Mouse (Mus musculus): ENCODE data around the gene Rpl23a. TPM values are rescaled to one million over a fixed set of nuclear protein-coding genes. Genes with fewer than 3 reads are reported as not detected.
"Not testable (repeated sequence)": the region's sequence is repeated elsewhere in the genome, so short reads cannot be mapped to it uniquely, and the experiment has no call there.

The Rpl23a gene
- polyA plus RNA-seq, 1 experiment from 2014 or later = 1,650 TPM

- Histone ChIP-seq H3K9ac (ENCODE audit: low read depth, low read length) (peak overlapping the region; percentile 97), H3K36me3 (ENCODE audit: control insufficient read depth, insufficient read depth, low read length) (peaks cover 32% of the 10 kb centered on the region), H3K4me1 (ENCODE audit: control insufficient read depth, insufficient read depth, low read length) (peaks cover 12% of the 10 kb centered on the region), H3K9me3 (ENCODE audit: control insufficient read depth, low read length) (no peaks in the 10 kb centered on the region), H3K4me3 (ENCODE audit: low read length) (peak overlapping the region; percentile 81), H3K27ac (ENCODE audit: low read depth, low read length) (peak overlapping the region; percentile 100), H3K4me2 (replicated peaks; ENCODE audit: low read depth, low read length) (peak overlapping the region; percentile 69), H3K27me3 (ENCODE audit: control insufficient read depth, insufficient read depth, low read length) (no peaks in the 10 kb centered on the region)
- peak; percentile 82 for ATAC-seq (ENCODE audit: low FRiP score, low TSS enrichment)
- under 1% methylated on average over 39 of the region's 42 CpGs for WGBS
Observed at GRCm38 (mm10) chr11:78189234-78190040, 6.1 kb upstream of the Rpl23a start.

GRCm38 (mm10) chr11:78188331-78189233 is 5.2 kb upstream of the Rpl23a start, which contains the start of gene Rab34:
Gene Rab34 (plus strand): TSS chr11:78188430.
- WGBS = under 1% methylated on average over 66 of the region's 80 CpGs
- no peaks in the 10 kb centered on the region for H3K27me3 ChIP-seq (ENCODE audit: control insufficient read depth, insufficient read depth, low read length)
- peak within 1 kb of the TSS; percentile 97 for H3K9ac ChIP-seq (ENCODE audit: low read depth, low read length)
- peak within 1 kb of the TSS; percentile 69 for H3K4me2 ChIP-seq (replicated peaks; ENCODE audit: low read depth, low read length)
- H3K4me1 ChIP-seq (ENCODE audit: control insufficient read depth, insufficient read depth, low read length) = peaks cover 12% of the 10 kb centered on the region
- H3K27ac ChIP-seq (ENCODE audit: low read depth, low read length) = peak within 1 kb of the TSS; percentile 100
- peaks cover 31% of the 10 kb centered on the region for H3K36me3 ChIP-seq (ENCODE audit: control insufficient read depth, insufficient read depth, low read length)
- H3K4me3 ChIP-seq (ENCODE audit: low read length) = peak within 1 kb of the TSS; percentile 81
- no peaks in the 10 kb centered on the region for H3K9me3 ChIP-seq (ENCODE audit: control insufficient read depth, low read length)
- ATAC-seq (ENCODE audit: low FRiP score, low TSS enrichment) = peak; percentile 88

GRCm38 (mm10) chr11:78184702-78185101 is 1.3 kb upstream of the Rpl23a start:
- not testable (repeated sequence) for ATAC-seq (ENCODE audit: low FRiP score, low TSS enrichment); H3K27ac ChIP-seq (ENCODE audit: low read depth, low read length); H3K4me2 ChIP-seq (replicated peaks; ENCODE audit: low read depth, low read length); H3K27me3 ChIP-seq (ENCODE audit: control insufficient read depth, insufficient read depth, low read length); H3K9ac ChIP-seq (ENCODE audit: low read depth, low read length); H3K4me3 ChIP-seq (ENCODE audit: low read length); H3K9me3 ChIP-seq (ENCODE audit: control insufficient read depth, low read length)
- Histone ChIP-seq H3K4me1 (ENCODE audit: control insufficient read depth, insufficient read depth, low read length) (peaks cover 30% of the 10 kb centered on the region), H3K36me3 (ENCODE audit: control insufficient read depth, insufficient read depth, low read length) (peaks cover 29% of the 10 kb centered on the region)
- 95% methylated on average over 6 of the region's 6 CpGs for WGBS

- Histone ChIP-seq H3K4me2 (replicated peaks; ENCODE audit: low read depth, low read length) (peak overlapping the region; percentile 40), H3K4me3 (ENCODE audit: low read length) (peak overlapping the region; percentile 98; the same call in 1 of the 2 replicates), H3K9ac (ENCODE audit: low read depth, low read length) (no peak overlapping the region), H3K27me3 (ENCODE audit: control insufficient read depth, insufficient read depth, low read length) (no peaks in the 10 kb centered on the region), H3K36me3 (ENCODE audit: control insufficient read depth, insufficient read depth, low read length) (peaks cover 34% of the 10 kb centered on the region), H3K27ac (ENCODE audit: low read depth, low read length) (peak overlapping the region; percentile 37; the same call in 1 of the 2 replicates), H3K9me3 (ENCODE audit: control insufficient read depth, low read length) (no peaks in the 10 kb centered on the region), H3K4me1 (ENCODE audit: control insufficient read depth, insufficient read depth, low read length) (peaks cover 32% of the 10 kb centered on the region)
- 55% methylated on average over 10 of the region's 10 CpGs for WGBS
- ATAC-seq (ENCODE audit: low FRiP score, low TSS enrichment) = no peak
Observed at GRCm38 (mm10) chr11:78183884-78184514, 615 bp upstream of the Rpl23a start.

GRCm38 (mm10) chr11:78182450-78182849 is 934 bp downstream of the Rpl23a start:
- H3K4me1 ChIP-seq (ENCODE audit: control insufficient read depth, insufficient read depth, low read length) = peaks cover 32% of the 10 kb centered on the region
- no peaks in the 10 kb centered on the region for H3K9me3 ChIP-seq (ENCODE audit: control insufficient read depth, low read length)
- H3K4me2 ChIP-seq (replicated peaks; ENCODE audit: low read depth, low read length) = peak overlapping the region; percentile 71
- peaks cover 34% of the 10 kb centered on the region for H3K36me3 ChIP-seq (ENCODE audit: control insufficient read depth, insufficient read depth, low read length)
- H3K4me3 ChIP-seq (ENCODE audit: low read length) = peak overlapping the region; percentile 98
- WGBS = 6% methylated on average over 7 of the region's 7 CpGs
- no peak for ATAC-seq (ENCODE audit: low FRiP score, low TSS enrichment)
- no peaks in the 10 kb centered on the region for H3K27me3 ChIP-seq (ENCODE audit: control insufficient read depth, insufficient read depth, low read length)
- no peak overlapping the region for H3K27ac ChIP-seq (ENCODE audit: low read depth, low read length)
- H3K9ac ChIP-seq (ENCODE audit: low read depth, low read length) = peak overlapping the region; percentile 98

- ATAC-seq (ENCODE audit: low FRiP score, low TSS enrichment) = no peak
- peaks cover 34% of the 10 kb centered on the region for H3K36me3 ChIP-seq (ENCODE audit: control insufficient read depth, insufficient read depth, low read length)
- peak overlapping the region; percentile 98 for H3K4me3 ChIP-seq (ENCODE audit: low read length)
- WGBS = 35% methylated on average over 2 of the region's 2 CpGs
- peaks cover 32% of the 10 kb centered on the region for H3K4me1 ChIP-seq (ENCODE audit: control insufficient read depth, insufficient read depth, low read length)
- peak overlapping the region; percentile 71 for H3K4me2 ChIP-seq (replicated peaks; ENCODE audit: low read depth, low read length)
- no peak overlapping the region for H3K27ac ChIP-seq (ENCODE audit: low read depth, low read length)
- peak overlapping the region; percentile 98; the same call in 1 of the 2 replicates for H3K9ac ChIP-seq (ENCODE audit: low read depth, low read length)
- H3K27me3 ChIP-seq (ENCODE audit: control insufficient read depth, insufficient read depth, low read length) = no peaks in the 10 kb centered on the region
- H3K9me3 ChIP-seq (ENCODE audit: control insufficient read depth, low read length) = no peaks in the 10 kb centered on the region
Observed at GRCm38 (mm10) chr11:78181830-78182357, 1.5 kb downstream of the Rpl23a start.

GRCm38 (mm10) chr11:78180081-78180761 is 3.2 kb downstream of the Rpl23a start:
- H3K27ac ChIP-seq (ENCODE audit: low read depth, low read length) = 0 out of 2 replicates have a peak overlapping the region, but pooled peaks have one; percentile 7
- WGBS = 70% methylated on average over 6 of the region's 6 CpGs
- H3K36me3 ChIP-seq (ENCODE audit: control insufficient read depth, insufficient read depth, low read length) = peaks cover 34% of the 10 kb centered on the region
- peak overlapping the region; percentile 60; the same call in 1 of the 2 replicates for H3K4me3 ChIP-seq (ENCODE audit: low read length)
- peak overlapping the region; percentile 69; the same call in 1 of the 2 replicates for H3K9ac ChIP-seq (ENCODE audit: low read depth, low read length)
- no peaks in the 10 kb centered on the region for H3K27me3 ChIP-seq (ENCODE audit: control insufficient read depth, insufficient read depth, low read length)
- peak overlapping the region; percentile 59 for H3K4me2 ChIP-seq (replicated peaks; ENCODE audit: low read depth, low read length)
- ATAC-seq (ENCODE audit: low FRiP score, low TSS enrichment) = no peak
- H3K9me3 ChIP-seq (ENCODE audit: control insufficient read depth, low read length) = no peaks in the 10 kb centered on the region
- H3K4me1 ChIP-seq (ENCODE audit: control insufficient read depth, insufficient read depth, low read length) = peaks cover 32% of the 10 kb centered on the region

Measured in kidney, embryonic 14.5 days (tissue).